In the genomic region with DNA sequence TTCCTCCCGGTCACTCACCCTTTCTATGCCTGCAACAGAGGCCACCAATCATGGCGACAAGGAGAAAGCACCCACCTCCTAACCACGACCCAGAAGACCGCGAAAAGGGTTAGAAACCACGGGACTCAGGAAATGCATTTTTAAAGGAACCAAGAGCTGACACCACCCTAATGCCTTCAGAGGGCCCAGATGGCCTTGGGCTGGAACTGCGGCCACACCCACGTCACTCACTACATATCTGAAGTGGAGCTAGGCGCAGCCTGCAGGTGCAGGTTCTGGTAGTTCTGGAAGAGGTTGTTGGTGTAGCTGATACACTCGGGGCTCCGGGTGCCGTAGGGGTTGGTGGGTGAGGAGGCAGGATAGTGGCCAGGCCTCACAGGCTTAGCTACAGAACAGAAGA, we compare ENCODE assay signal across 27 mouse cellular contexts. TPM values are rescaled to one million over a fixed set of nuclear protein-coding genes. Genes with fewer than 3 reads are reported as not detected.
DNase-seq lines count a peak whose midpoint lies in the region; ATAC-seq and TF ChIP-seq lines count a peak whose summit lies in the region.
"Had no signal": no experiment of that assay in that cellular context is flagged by ENCODE, and none has a peak within 500 bp of the region (broad histone marks: within the 10 kb centered on the region; RNA-seq: fewer than 3 reads in every experiment).

No protein-coding gene starts in this region.

- no peaks in the 10 kb centered on the region for H3K36me3 ChIP-seq in embryonic facial prominence, embryonic 13.5 days
- H3K36me3 ChIP-seq in embryonic facial prominence, embryonic 10.5 days (replicated peaks): no peaks in the 10 kb centered on the region; the same call in 1 of the 2 replicates
- H3K36me3 ChIP-seq in forebrain, embryonic 16.5 days (ENCODE audit: control insufficient read depth, insufficient read depth): peaks cover 15% of the 10 kb centered on the region
- H3K36me3 ChIP-seq: heart, embryonic 13.5 days; liver, embryonic 15.5 days; lung, embryonic 15.5 days had no signal

- H3K9me3 ChIP-seq in embryonic facial prominence, embryonic 13.5 days: no peaks in the 10 kb centered on the region
- no peaks in the 10 kb centered on the region for H3K9me3 ChIP-seq in embryonic facial prominence, embryonic 10.5 days
- no peaks in the 10 kb centered on the region for H3K9me3 ChIP-seq in forebrain, embryonic 16.5 days (ENCODE audit: control insufficient read depth, low read length)
- H3K9me3 ChIP-seq: forebrain, embryonic 13.5 days; heart, embryonic 13.5 days; hindbrain, embryonic 15.5 days; liver, embryonic 15.5 days; lung, embryonic 15.5 days; midbrain, embryonic 10.5 days had no signal

- no peak overlapping the region for H3K27ac ChIP-seq in embryonic facial prominence, embryonic 13.5 days
- no peak overlapping the region for H3K27ac ChIP-seq in embryonic facial prominence, embryonic 10.5 days (replicated peaks)
- no peak overlapping the region for H3K27ac ChIP-seq in bone marrow, adult 2 months (ENCODE audit: control insufficient read depth, insufficient read depth, low read depth, low read length, poor library complexity)
- H3K27ac ChIP-seq in forebrain, embryonic 16.5 days (ENCODE audit: low read length): no peak overlapping the region
- H3K27ac ChIP-seq: forebrain, embryonic 13.5 days; heart, embryonic 13.5 days; hindbrain, embryonic 15.5 days; layer of hippocampus, adult 2 months; liver, embryonic 15.5 days; lung, embryonic 15.5 days; midbrain, embryonic 10.5 days had no signal

- H3K4me3 ChIP-seq in embryonic facial prominence, embryonic 13.5 days: no peak overlapping the region
- no peak overlapping the region for H3K4me3 ChIP-seq in embryonic facial prominence, embryonic 10.5 days
- H3K4me3 ChIP-seq in bone marrow, adult 2 months (replicated peaks; ENCODE audit: control insufficient read depth, low read depth, low read length): peak overlapping the region; percentile 26
- no peak overlapping the region for H3K4me3 ChIP-seq in forebrain, embryonic 16.5 days (replicated peaks; ENCODE audit: low read length)
- H3K4me3 ChIP-seq: forebrain, embryonic 13.5 days; heart, embryonic 13.5 days; hindbrain, embryonic 15.5 days; layer of hippocampus, adult 2 months; liver, embryonic 15.5 days; lung, embryonic 15.5 days; midbrain, embryonic 10.5 days; myocyte had no signal

- intact Hi-C loops in gastrocnemius, postnatal 36 days (cut with DNase I): no loop called here

- peaks cover 9% of the 10 kb centered on the region; the same call in 1 of the 2 replicates for H3K27me3 ChIP-seq in embryonic facial prominence, embryonic 13.5 days
- H3K27me3 ChIP-seq in embryonic facial prominence, embryonic 10.5 days (replicated peaks; ENCODE audit: low read depth, poor library complexity, severe bottlenecking): peaks cover 33% of the 10 kb centered on the region; the same call in 1 of the 2 replicates
- H3K27me3 ChIP-seq in forebrain, embryonic 16.5 days (replicated peaks; ENCODE audit: control insufficient read depth, insufficient read depth, low read length): no peaks in the 10 kb centered on the region
- H3K27me3 ChIP-seq: forebrain, embryonic 13.5 days; hindbrain, embryonic 15.5 days had no signal

- H3K4me2 ChIP-seq in embryonic facial prominence, embryonic 13.5 days: no peak overlapping the region
- H3K4me2 ChIP-seq in forebrain, embryonic 16.5 days (ENCODE audit: low read length): no peak overlapping the region
- H3K4me2 ChIP-seq: forebrain, embryonic 13.5 days; heart, embryonic 13.5 days; hindbrain, embryonic 15.5 days; liver, embryonic 15.5 days; lung, embryonic 15.5 days had no signal

- DNase-seq in embryonic facial prominence, embryonic 10.5 days (ENCODE audit: low spot score): no peak
- peak; percentile 28 for DNase-seq in thymus, postnatal 0 days (ENCODE audit: low spot score)
- no peak for DNase-seq in thymus, postnatal 14 days
- DNase-seq in gastrocnemius, postnatal 36 days: no peak
- DNase-seq: adrenal gland, adult 2 months; cerebellum, adult 18-20 months; cerebellum, postnatal 14 days; heart, adult 11 months; kidney, adult 9 months; kidney, postnatal 25 days; layer of hippocampus, postnatal 36 days; lung, postnatal 36 days; thymus, adult 2 months had no signal

- TF ChIP-seq CTCF in bone marrow, adult 2 months (IDR thresholded peaks at IDR 0.05; ENCODE audit: control insufficient read depth, insufficient read depth, low read length): no peak

- WGBS in embryonic facial prominence, embryonic 13.5 days: 83% methylated on average over 12 of the region's 12 CpGs
- whole genome bisulfite sequencing in embryonic facial prominence, embryonic 10.5 days: 86% methylated on average over 12 of the region's 12 CpGs
- 8% methylated on average over 12 of the region's 12 CpGs for WGBS in bone marrow, adult 2 months
- 92% methylated on average over 12 of the region's 12 CpGs for WGBS in forebrain, embryonic 16.5 days

- H3K4me1 ChIP-seq in embryonic facial prominence, embryonic 13.5 days: peaks cover 3% of the 10 kb centered on the region; the same call in 1 of the 2 replicates
- peaks cover 7% of the 10 kb centered on the region for H3K4me1 ChIP-seq in embryonic facial prominence, embryonic 10.5 days
- H3K4me1 ChIP-seq in bone marrow, adult 2 months (ENCODE audit: control insufficient read depth, insufficient read depth, low read length): peaks cover 6% of the 10 kb centered on the region
- no peaks in the 10 kb centered on the region for H3K4me1 ChIP-seq in forebrain, embryonic 16.5 days (replicated peaks; ENCODE audit: control insufficient read depth, insufficient read depth, low read length)
- H3K4me1 ChIP-seq: forebrain, embryonic 13.5 days; heart, embryonic 13.5 days; hindbrain, embryonic 15.5 days; lung, embryonic 15.5 days had no signal

- ATAC-seq in embryonic facial prominence, embryonic 13.5 days (ENCODE audit: insufficient number of reproducible peaks, insufficient read depth, low FRiP score, low TSS enrichment, low read depth): no peak
- ATAC-seq in megakaryocyte progenitor cell, adult 5-6 weeks (replicated peaks; ENCODE audit: poor library complexity): peak; percentile 44
- ATAC-seq in forebrain, embryonic 16.5 days: no peak
- ATAC-seq: forebrain, embryonic 13.5 days; intestine, embryonic 16.5 days; midbrain, embryonic 16.5 days had no signal

- TF ChIP-seq POLR2A in bone marrow, adult 2 months (IDR thresholded peaks at IDR 0.05; ENCODE audit: borderline replicate concordance, control insufficient read depth, low read depth, low read length): no peak

- 0 out of 2 replicates have a peak overlapping the region, but pooled peaks have one; percentile 36 for H3K9ac ChIP-seq in embryonic facial prominence, embryonic 13.5 days
- no peak overlapping the region for H3K9ac ChIP-seq in forebrain, embryonic 16.5 days (replicated peaks; ENCODE audit: low read depth, low read length)
- H3K9ac ChIP-seq: forebrain, embryonic 13.5 days; heart, embryonic 13.5 days; hindbrain, embryonic 15.5 days; liver, embryonic 15.5 days; lung, embryonic 15.5 days had no signal

RNA-seq across cellular contexts. Expression of gene Pip4k2c, which starts 19.3 kb away (rescaled TPM):
- 28.1 and 30.8 TPM in 2 replicates for polyA plus RNA-seq in embryonic facial prominence, embryonic 13.5 days (2015; fragmentation: Nextera tagmentation; extraction: Ambion mirVana)
- polyA plus RNA-seq in embryonic facial prominence, embryonic 10.5 days (2016; fragmentation: Nextera tagmentation; extraction: Ambion mirVana): 25.3 and 25.9 TPM in 2 replicates
- polyA plus RNA-seq in thymus, postnatal 0 days (2015; fragmentation: Nextera tagmentation; extraction: Ambion mirVana): 24.1 and 24.4 TPM in 2 replicates
- polyA plus RNA-seq in bone marrow, adult 2 months (2011; ENCODE audit: insufficient read depth, insufficient read length, low replicate concordance, missing spikeins): 18.1 and 24.9 TPM in 2 replicates
- total RNA-seq in megakaryocyte progenitor cell, adult 5-6 weeks (2015): 9.7 and 11.2 TPM in 2 replicates
- 11.4 and 12.1 TPM in 2 replicates for total RNA-seq in megakaryocyte progenitor cell, adult 5-6 weeks (2017)
- 26.7 and 28.4 TPM in 2 replicates for polyA plus RNA-seq in forebrain, embryonic 16.5 days (2015; fragmentation: Nextera tagmentation; extraction: Ambion mirVana)
- 1 to 10 TPM; 5.6 to 6.1 TPM for total RNA-seq in gastrocnemius, postnatal 36 days (2021)

RNA-seq across cellular contexts. Expression of gene Kif5a, which starts 32.5 kb away (rescaled TPM):
- polyA plus RNA-seq in embryonic facial prominence, embryonic 13.5 days (2015; fragmentation: Nextera tagmentation; extraction: Ambion mirVana): 6.7 and 8.1 TPM in 2 replicates
- polyA plus RNA-seq in embryonic facial prominence, embryonic 10.5 days (2016; fragmentation: Nextera tagmentation; extraction: Ambion mirVana): 11.6 and 11.9 TPM in 2 replicates
- polyA plus RNA-seq in thymus, postnatal 0 days (2015; fragmentation: Nextera tagmentation; extraction: Ambion mirVana): 0.13 and 0.32 TPM in 2 replicates
- polyA plus RNA-seq in bone marrow, adult 2 months (2011; ENCODE audit: insufficient read depth, insufficient read length, low replicate concordance, missing spikeins): 1.7 and 2.3 TPM in 2 replicates
- total RNA-seq in megakaryocyte progenitor cell, adult 5-6 weeks (2015): 0.05 and 0.25 TPM in 2 replicates
- total RNA-seq in megakaryocyte progenitor cell, adult 5-6 weeks (2017): 0.04 and 0.20 TPM in 2 replicates
- 98.9 and 106 TPM in 2 replicates for polyA plus RNA-seq in forebrain, embryonic 16.5 days (2015; fragmentation: Nextera tagmentation; extraction: Ambion mirVana)
- total RNA-seq in gastrocnemius, postnatal 36 days (2021): under 1 TPM; 0.20 to 0.66 TPM

RNA-seq across cellular contexts. Expression of gene Dtx3, which starts 35.2 kb away (rescaled TPM):
- polyA plus RNA-seq in embryonic facial prominence, embryonic 13.5 days (2015; fragmentation: Nextera tagmentation; extraction: Ambion mirVana): 161 and 165 TPM in 2 replicates
- 107 and 115 TPM in 2 replicates for polyA plus RNA-seq in embryonic facial prominence, embryonic 10.5 days (2016; fragmentation: Nextera tagmentation; extraction: Ambion mirVana)
- 42.7 and 47.3 TPM in 2 replicates for polyA plus RNA-seq in thymus, postnatal 0 days (2015; fragmentation: Nextera tagmentation; extraction: Ambion mirVana)
- polyA plus RNA-seq in bone marrow, adult 2 months (2011; ENCODE audit: insufficient read depth, insufficient read length, low replicate concordance, missing spikeins): 58.4 and 78.7 TPM in 2 replicates
- total RNA-seq in megakaryocyte progenitor cell, adult 5-6 weeks (2015): 23.8 and 28.0 TPM in 2 replicates
- total RNA-seq in megakaryocyte progenitor cell, adult 5-6 weeks (2017): 18.0 and 19.3 TPM in 2 replicates
- 179 and 224 TPM in 2 replicates for polyA plus RNA-seq in forebrain, embryonic 16.5 days (2015; fragmentation: Nextera tagmentation; extraction: Ambion mirVana)
- total RNA-seq in gastrocnemius, postnatal 36 days (2021): 10 to 100 TPM; 21.2 to 24.6 TPM

RNA-seq across cellular contexts. Expression of gene Dctn2, which starts 35.5 kb away (rescaled TPM):
- 187 and 199 TPM in 2 replicates for polyA plus RNA-seq in embryonic facial prominence, embryonic 13.5 days (2015; fragmentation: Nextera tagmentation; extraction: Ambion mirVana)
- polyA plus RNA-seq in embryonic facial prominence, embryonic 10.5 days (2016; fragmentation: Nextera tagmentation; extraction: Ambion mirVana): 187 and 197 TPM in 2 replicates
- 129 and 138 TPM in 2 replicates for polyA plus RNA-seq in thymus, postnatal 0 days (2015; fragmentation: Nextera tagmentation; extraction: Ambion mirVana)
- polyA plus RNA-seq in bone marrow, adult 2 months (2011; ENCODE audit: insufficient read depth, insufficient read length, low replicate concordance, missing spikeins): 68.6 and 115 TPM in 2 replicates
- 63.6 and 66.8 TPM in 2 replicates for total RNA-seq in megakaryocyte progenitor cell, adult 5-6 weeks (2015)
- 87.4 and 101 TPM in 2 replicates for total RNA-seq in megakaryocyte progenitor cell, adult 5-6 weeks (2017)
- 319 and 342 TPM in 2 replicates for polyA plus RNA-seq in forebrain, embryonic 16.5 days (2015; fragmentation: Nextera tagmentation; extraction: Ambion mirVana)
- 10 to 100 TPM; 86.8 to 91.8 TPM for total RNA-seq in gastrocnemius, postnatal 36 days (2021)

RNA-seq across cellular contexts. Expression of gene Arhgef25, which starts 40.8 kb away (rescaled TPM):
- polyA plus RNA-seq in embryonic facial prominence, embryonic 13.5 days (2015; fragmentation: Nextera tagmentation; extraction: Ambion mirVana): 117 and 130 TPM in 2 replicates
- 26.9 and 29.6 TPM in 2 replicates for polyA plus RNA-seq in embryonic facial prominence, embryonic 10.5 days (2016; fragmentation: Nextera tagmentation; extraction: Ambion mirVana)
- polyA plus RNA-seq in thymus, postnatal 0 days (2015; fragmentation: Nextera tagmentation; extraction: Ambion mirVana): 3.7 and 4.5 TPM in 2 replicates
- polyA plus RNA-seq in bone marrow, adult 2 months (2011; ENCODE audit: insufficient read depth, insufficient read length, low replicate concordance, missing spikeins): 9.9 and 25.0 TPM in 2 replicates
- total RNA-seq in megakaryocyte progenitor cell, adult 5-6 weeks (2015): 1.7 and 3.1 TPM in 2 replicates
- 3.0 and 5.3 TPM in 2 replicates for total RNA-seq in megakaryocyte progenitor cell, adult 5-6 weeks (2017)
- 32.3 and 33.0 TPM in 2 replicates for polyA plus RNA-seq in forebrain, embryonic 16.5 days (2015; fragmentation: Nextera tagmentation; extraction: Ambion mirVana)
- 1 to 10 TPM; 8.3 to 9.4 TPM for total RNA-seq in gastrocnemius, postnatal 36 days (2021)
